Mouse (Mus musculus) embryonic facial prominence, embryonic 10.5 days (tissue): ENCODE results near the gene Syvn1. TPM values are rescaled to one million over a fixed set of nuclear protein-coding genes. Genes with fewer than 3 reads are reported as not detected.
A peak's percentile ranks its signal among the peaks of the same experiment; 100 is the strongest.

Experiments
- DNase-seq: peaks from one replicate; pipeline ENCODE4 v3.0.0-alpha.2; 2017; ENCODE audit warnings: low spot score
- H3K27ac ChIP-seq: fragments of 300-500 bp; sonication (generic); replicated peaks from 2 replicates; pipeline ENCODE4 v1.5.1; 2016; ENCODE audit warnings: mild to moderate bottlenecking
- H3K27me3 ChIP-seq: fragments of 300-500 bp; sonication (generic); replicated peaks from 2 replicates; pipeline ENCODE4 v1.6.1; 2016; ENCODE audit warnings: low read depth, mild to moderate bottlenecking; ENCODE audit not compliant: poor library complexity, severe bottlenecking
- H3K36me3 ChIP-seq: fragments of 300-500 bp; sonication (generic); replicated peaks from 2 replicates; pipeline ENCODE4 v1.6.1; 2016; ENCODE audit warnings: mild to moderate bottlenecking, moderate library complexity
- H3K4me1 ChIP-seq: fragments of 300-500 bp; sonication (generic); 2 replicates; pipeline ENCODE4 v1.6.1; 2016
- H3K4me3 ChIP-seq: fragments of 300-500 bp; sonication (generic); 2 replicates; pipeline ENCODE4 v1.5.1; 2016; ENCODE audit warnings: mild to moderate bottlenecking, moderate library complexity
- H3K9me3 ChIP-seq: fragments of 300-500 bp; sonication (generic); 2 replicates; pipeline ENCODE4 v1.6.1; 2016; ENCODE audit warnings: mild to moderate bottlenecking
- WGBS: fragments of 180-500 bp; shearing (Covaris S2); methylation state at CpG from one replicate; pipeline ENCODE4 v1.1.7; 2016; 5-methylcytosine and 5-hydroxymethylcytosine counted together
- polyA plus RNA-seq: library from polyadenylated mRNA; unstranded; fragments of >200 nt; fragmentation: Nextera tagmentation; extraction: Ambion mirVana; gene quantifications from 2 replicates; pipeline ENCODE4 v1.2.1, GENCODE M21; 2016

The Syvn1 gene
- polyA plus RNA-seq, 1 experiment from 2014 or later = 34.5 TPM

- H3K4me3 ChIP-seq = peak within 1 kb of the TSS; percentile 70
- H3K27ac ChIP-seq = peak within 1 kb of the TSS; percentile 94
- H3K36me3 ChIP-seq = peaks cover 56% of the 10 kb centered on the region
- H3K4me1 ChIP-seq = peaks cover 19% of the 10 kb centered on the region
- no peaks in the 10 kb centered on the region for H3K27me3 ChIP-seq
- peak; percentile 86 for DNase-seq
- WGBS = 2% methylated on average over 33 of the region's 33 CpGs
- no peaks in the 10 kb centered on the region for H3K9me3 ChIP-seq
Measured at GRCm38 (mm10) chr19:6076564-6077393, 30.4 kb downstream of the Syvn1 start, which contains the start of gene Vps51. Gene Vps51 (minus strand): TSS chr19:6077231.

- no peaks in the 10 kb centered on the region for H3K27me3 ChIP-seq
- no peaks in the 10 kb centered on the region for H3K9me3 ChIP-seq
- peaks cover 30% of the 10 kb centered on the region for H3K4me1 ChIP-seq
- H3K36me3 ChIP-seq = peaks cover 51% of the 10 kb centered on the region
- no peak for DNase-seq
- H3K4me3 ChIP-seq = no peak within 1 kb of the TSS; the same call in 1 of the 2 replicates
- no peak within 1 kb of the TSS for H3K27ac ChIP-seq
- WGBS = 93% methylated on average over 12 of the region's 12 CpGs
Measured at GRCm38 (mm10) chr19:6079983-6080480, 33.7 kb downstream of the Syvn1 start, which contains the start of gene Tmem262. Gene Tmem262 (plus strand): TSS chr19:6080033.

- WGBS = 90% methylated on average over 9 of the region's 9 CpGs
- Histone ChIP-seq H3K9me3 (no peaks in the 10 kb centered on the region), H3K36me3 (peaks cover 57% of the 10 kb centered on the region), H3K27ac (no peak within 1 kb of the TSS), H3K4me3 (peak within 1 kb of the TSS; percentile 14; the same call in 1 of the 2 replicates), H3K27me3 (no peaks in the 10 kb centered on the region), H3K4me1 (peaks cover 31% of the 10 kb centered on the region)
- DNase-seq = no peak
Measured at GRCm38 (mm10) chr19:6082156-6082555, 35.8 kb downstream of the Syvn1 start, which contains the start of gene Gm28374. Gene Gm28374 (minus strand): TSS chr19:6082256.

GRCm38 (mm10) chr19:6084478-6085248, 38.3 kb downstream of the Syvn1 start, which contains the start of the genes Zfpl1 and Cdca5:
Gene Zfpl1 (minus strand): TSS chr19:6084956.
Gene Cdca5 (plus strand): TSS chr19:6084983.
- peak; percentile 98 for DNase-seq
- Histone ChIP-seq H3K9me3 (no peaks in the 10 kb centered on the region), H3K27ac (peak within 1 kb of the TSS; percentile 90), H3K4me1 (peaks cover 24% of the 10 kb centered on the region), H3K4me3 (peak within 1 kb of the TSS; percentile 90), H3K36me3 (peaks cover 77% of the 10 kb centered on the region), H3K27me3 (no peaks in the 10 kb centered on the region)
- under 1% methylated on average over 58 of the region's 58 CpGs for WGBS

- H3K36me3 ChIP-seq = peaks cover 77% of the 10 kb centered on the region
- peak overlapping the region; percentile 90 for H3K4me3 ChIP-seq
- H3K4me1 ChIP-seq = peaks cover 24% of the 10 kb centered on the region
- no peaks in the 10 kb centered on the region for H3K9me3 ChIP-seq
- no peaks in the 10 kb centered on the region for H3K27me3 ChIP-seq
- peak; percentile 83 for DNase-seq
- WGBS = under 1% methylated on average over 17 of the region's 17 CpGs
- peak overlapping the region; percentile 90 for H3K27ac ChIP-seq
Measured at GRCm38 (mm10) chr19:6085417-6085879, 39.1 kb downstream of the Syvn1 start.

- peaks cover 78% of the 10 kb centered on the region for H3K36me3 ChIP-seq
- no peak for DNase-seq
- WGBS = 94% methylated on average over 13 of the region's 13 CpGs
- H3K4me1 ChIP-seq = peaks cover 18% of the 10 kb centered on the region
- H3K27ac ChIP-seq = no peak overlapping the region
- no peak overlapping the region for H3K4me3 ChIP-seq
- no peaks in the 10 kb centered on the region for H3K27me3 ChIP-seq
- H3K9me3 ChIP-seq = no peaks in the 10 kb centered on the region
Measured at GRCm38 (mm10) chr19:6088841-6089240, 42.5 kb downstream of the Syvn1 start.

GRCm38 (mm10) chr19:6094119-6094518, 47.7 kb downstream of the Syvn1 start, which contains the start of gene AC131692.1:
Gene AC131692.1 (plus strand): TSS chr19:6094419.
- H3K4me1 ChIP-seq = no peaks in the 10 kb centered on the region
- H3K27me3 ChIP-seq = no peaks in the 10 kb centered on the region
- no peak within 1 kb of the TSS for H3K27ac ChIP-seq
- no peaks in the 10 kb centered on the region for H3K9me3 ChIP-seq
- peaks cover 97% of the 10 kb centered on the region for H3K36me3 ChIP-seq
- no peak within 1 kb of the TSS for H3K4me3 ChIP-seq
- DNase-seq = no peak
- WGBS = 95% methylated on average over 7 of the region's 7 CpGs

- H3K4me3 ChIP-seq = no peak overlapping the region
- 92% methylated on average over 3 of the region's 3 CpGs for WGBS
- DNase-seq = no peak
- no peaks in the 10 kb centered on the region for H3K9me3 ChIP-seq
- H3K4me1 ChIP-seq = peaks cover 15% of the 10 kb centered on the region
- no peaks in the 10 kb centered on the region for H3K27me3 ChIP-seq
- H3K27ac ChIP-seq = no peak overlapping the region
- H3K36me3 ChIP-seq = peaks cover 73% of the 10 kb centered on the region
Measured at GRCm38 (mm10) chr19:6097847-6098246, 51.5 kb downstream of the Syvn1 start.

GRCm38 (mm10) chr19:6101186-6101585, 54.8 kb downstream of the Syvn1 start:
- no peak overlapping the region for H3K4me3 ChIP-seq
- no peaks in the 10 kb centered on the region for H3K9me3 ChIP-seq
- WGBS = 32% methylated on average over 6 of the region's 6 CpGs
- peak; percentile 26 for DNase-seq
- H3K27me3 ChIP-seq = no peaks in the 10 kb centered on the region
- H3K27ac ChIP-seq = no peak overlapping the region; the same call in 1 of the 2 replicates
- peaks cover 45% of the 10 kb centered on the region for H3K36me3 ChIP-seq
- peaks cover 21% of the 10 kb centered on the region for H3K4me1 ChIP-seq

- Histone ChIP-seq H3K4me1 (peaks cover 27% of the 10 kb centered on the region), H3K27ac (peak overlapping the region; percentile 70), H3K9me3 (no peaks in the 10 kb centered on the region), H3K27me3 (no peaks in the 10 kb centered on the region), H3K4me3 (no peak overlapping the region), H3K36me3 (peaks cover 35% of the 10 kb centered on the region)
- 80% methylated on average over 6 of the region's 6 CpGs for WGBS
- no peak for DNase-seq
Measured at GRCm38 (mm10) chr19:6102169-6102853, 55.9 kb downstream of the Syvn1 start.
